27 mouse cellular contexts compared by ENCODE assay signal in genomic region chr9:115395511-115395910, GRCm38 (mm10).
"Had no signal": no experiment of that assay in that cellular context is flagged by ENCODE, and none has a peak within 500 bp of the region (broad histone marks: within the 10 kb centered on the region; RNA-seq: fewer than 3 reads in every experiment).

No protein-coding gene starts in this region.

- H3K4me2 ChIP-seq: heart, embryonic 11.5 days; heart, embryonic 13.5 days; heart, embryonic 15.5 days; hindbrain, embryonic 13.5 days; hindbrain, embryonic 15.5 days; intestine, embryonic 15.5 days; limb, embryonic 12.5 days; liver, embryonic 11.5 days; liver, embryonic 13.5 days had no signal

- H3K9me3 ChIP-seq: heart, embryonic 13.5 days; heart, embryonic 15.5 days; hindbrain, embryonic 15.5 days; intestine, embryonic 15.5 days; limb, embryonic 10.5 days; liver, embryonic 13.5 days had no signal

- DNase-seq: gastrocnemius, adult 2 months; gastrocnemius, postnatal 10 days; gastrocnemius, postnatal 25 days; heart, adult 2 months; heart, postnatal 14 days; heart, postnatal 36 days; kidney, adult 18-20 months; kidney, adult 8-10 months; kidney, postnatal 14 days; kidney, postnatal 36 days; layer of hippocampus, adult 9-11 months; layer of hippocampus, postnatal 36 days; liver; liver, embryonic 13.5 days had no signal

- H3K4me3 ChIP-seq: gastrocnemius, adult 2 months; heart, adult 2 months; heart, embryonic 13.5 days; heart, embryonic 15.5 days; hindbrain, embryonic 13.5 days; hindbrain, embryonic 15.5 days; intestine, embryonic 15.5 days; left cerebral cortex, adult 2 months; limb, embryonic 10.5 days; limb, embryonic 12.5 days; liver, embryonic 13.5 days had no signal

- H3K27me3 ChIP-seq: heart, embryonic 13.5 days; heart, embryonic 15.5 days; hindbrain, embryonic 13.5 days; hindbrain, embryonic 15.5 days; intestine, embryonic 15.5 days had no signal

- ATAC-seq: inflammation-experienced regulatory T-cells, adult 6 months; intestine, embryonic 15.5 days; intestine, postnatal 0 days had no signal

- H3K9ac ChIP-seq: heart, embryonic 13.5 days; heart, embryonic 15.5 days; hindbrain, embryonic 13.5 days; hindbrain, embryonic 15.5 days; intestine, embryonic 15.5 days; limb, embryonic 12.5 days; liver, embryonic 13.5 days had no signal

- H3K27ac ChIP-seq: gastrocnemius, adult 2 months; heart, adult 2 months; heart, embryonic 13.5 days; heart, embryonic 15.5 days; hindbrain, embryonic 13.5 days; hindbrain, embryonic 15.5 days; intestine, embryonic 15.5 days; kidney, postnatal 0 days; left cerebral cortex, adult 2 months; limb, embryonic 10.5 days; limb, embryonic 12.5 days; liver, embryonic 13.5 days had no signal

- H3K36me3 ChIP-seq: heart, embryonic 13.5 days; heart, embryonic 15.5 days; hindbrain, embryonic 13.5 days; hindbrain, embryonic 15.5 days; intestine, embryonic 15.5 days; limb, embryonic 10.5 days; limb, embryonic 12.5 days; liver, embryonic 13.5 days had no signal
